Mouse (Mus musculus): ENCODE data around the gene Edrf1.

- TF ChIP-seq POLR2A (IDR thresholded peaks at IDR 0.05; ENCODE audit: low read depth, low read length) (no peak), CTCF (conservative IDR thresholded peaks at IDR 0.05; ENCODE audit: insufficient read depth, insufficient read length, low read depth, low read length) (peak; percentile 38)
Measured at GRCm38 (mm10) chr7:133676002-133676401, 38.7 kb downstream of the Edrf1 start.

Measured in kidney, adult 2 months (tissue).